Mouse (Mus musculus) limb, embryonic 10.5 days (tissue): ENCODE results near the gene Clk3. TPM values are rescaled to one million over a fixed set of nuclear protein-coding genes. Genes with fewer than 3 reads are reported as not detected.

ENCODE experiments used
- DNase-seq: peaks from one replicate; pipeline ENCODE4 v3.0.0-alpha.2; 2017; ENCODE audit warnings: low spot score
- H3K27ac ChIP-seq: fragments of 300-500 bp; sonication (generic); 2 replicates; pipeline ENCODE4 v1.5.1; 2016; ENCODE audit warnings: mild to moderate bottlenecking
- H3K27me3 ChIP-seq: fragments of 300-500 bp; sonication (generic); 2 replicates; pipeline ENCODE4 v1.6.1; 2016; ENCODE audit warnings: low read depth, mild to moderate bottlenecking; ENCODE audit not compliant: poor library complexity, severe bottlenecking
- H3K36me3 ChIP-seq: fragments of 300-500 bp; sonication (generic); 2 replicates; pipeline ENCODE4 v1.6.1; 2016; ENCODE audit warnings: mild to moderate bottlenecking, moderate library complexity
- H3K4me1 ChIP-seq: fragments of 300-500 bp; sonication (generic); 2 replicates; pipeline ENCODE4 v1.6.1; 2016
- H3K4me3 ChIP-seq: fragments of 300-500 bp; sonication (generic); 2 replicates; pipeline ENCODE4 v1.5.1; 2016; ENCODE audit warnings: mild to moderate bottlenecking, moderate library complexity
- H3K9me3 ChIP-seq: fragments of 300-500 bp; sonication (generic); replicated peaks from 2 replicates; pipeline ENCODE4 v1.6.1; 2016; ENCODE audit warnings: mild to moderate bottlenecking
- WGBS: fragments of 180-500 bp; shearing (Covaris S2); methylation state at CpG from one replicate; pipeline ENCODE4 v1.1.7; 2016; 5-methylcytosine and 5-hydroxymethylcytosine counted together
- polyA plus RNA-seq: library from polyadenylated mRNA; unstranded; fragments of >200 nt; fragmentation: Nextera tagmentation; extraction: Ambion mirVana; gene quantifications from 2 replicates; pipeline ENCODE4 v1.2.1, GENCODE M21; 2016

Gene Clk3
- 93.2 and 95.9 TPM in 2 replicates for polyA plus RNA-seq

- WGBS, result under 1% methylated on average over 93 of the region's 93 CpGs
- Histone ChIP-seq H3K27ac (peak within 1 kb of the TSS; percentile 99), H3K4me3 (peak within 1 kb of the TSS; percentile 90), H3K36me3 (peaks cover 14% of the 10 kb centered on the region), H3K27me3 (peaks cover 6% of the 10 kb centered on the region; the same call in 1 of the 2 replicates), H3K9me3 (no peaks in the 10 kb centered on the region), H3K4me1 (peaks cover 41% of the 10 kb centered on the region)
- DNase-seq, result peak; percentile 73
Observed at GRCm38 (mm10) chr9:57765364-57766351, at the start of gene Clk3. Clk3 (minus strand) TSS chr9:57765860.

DNA sequence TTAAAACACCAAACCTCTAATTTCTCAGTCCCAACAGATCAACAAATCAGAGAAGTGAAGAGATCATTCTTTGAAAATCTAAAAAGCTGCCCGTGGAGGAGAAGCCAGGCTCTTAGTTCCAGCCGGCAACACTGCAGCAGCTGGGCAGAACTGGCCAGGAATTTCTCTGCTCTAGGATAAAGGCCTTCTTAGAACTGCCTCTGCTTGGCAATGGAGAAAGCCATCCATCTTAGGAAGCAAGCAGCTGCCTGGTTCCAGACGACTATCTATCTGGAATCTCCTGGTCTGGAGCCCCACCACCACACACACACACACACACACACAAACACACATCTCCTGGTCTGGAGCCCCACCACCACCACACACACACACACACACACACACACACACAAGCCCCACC, 49.2 kb upstream of the Clk3 start:
- no peaks in the 10 kb centered on the region for H3K27me3 ChIP-seq
- no peaks in the 10 kb centered on the region for H3K9me3 ChIP-seq
- DNase-seq, result no peak
- H3K4me3 ChIP-seq, result no peak overlapping the region
- 16% methylated on average over 3 of the region's 3 CpGs for WGBS
- peaks cover 95% of the 10 kb centered on the region for H3K4me1 ChIP-seq
- peak overlapping the region; percentile 82 for H3K27ac ChIP-seq
- H3K36me3 ChIP-seq, result peaks cover 7% of the 10 kb centered on the region

GRCm38 (mm10) chr9:57814014-57814413, 48.4 kb upstream of the Clk3 start:
- WGBS, result 19% methylated on average over 1 of the region's 1 CpGs
- H3K4me1 ChIP-seq, result peaks cover 100% of the 10 kb centered on the region

DNA sequence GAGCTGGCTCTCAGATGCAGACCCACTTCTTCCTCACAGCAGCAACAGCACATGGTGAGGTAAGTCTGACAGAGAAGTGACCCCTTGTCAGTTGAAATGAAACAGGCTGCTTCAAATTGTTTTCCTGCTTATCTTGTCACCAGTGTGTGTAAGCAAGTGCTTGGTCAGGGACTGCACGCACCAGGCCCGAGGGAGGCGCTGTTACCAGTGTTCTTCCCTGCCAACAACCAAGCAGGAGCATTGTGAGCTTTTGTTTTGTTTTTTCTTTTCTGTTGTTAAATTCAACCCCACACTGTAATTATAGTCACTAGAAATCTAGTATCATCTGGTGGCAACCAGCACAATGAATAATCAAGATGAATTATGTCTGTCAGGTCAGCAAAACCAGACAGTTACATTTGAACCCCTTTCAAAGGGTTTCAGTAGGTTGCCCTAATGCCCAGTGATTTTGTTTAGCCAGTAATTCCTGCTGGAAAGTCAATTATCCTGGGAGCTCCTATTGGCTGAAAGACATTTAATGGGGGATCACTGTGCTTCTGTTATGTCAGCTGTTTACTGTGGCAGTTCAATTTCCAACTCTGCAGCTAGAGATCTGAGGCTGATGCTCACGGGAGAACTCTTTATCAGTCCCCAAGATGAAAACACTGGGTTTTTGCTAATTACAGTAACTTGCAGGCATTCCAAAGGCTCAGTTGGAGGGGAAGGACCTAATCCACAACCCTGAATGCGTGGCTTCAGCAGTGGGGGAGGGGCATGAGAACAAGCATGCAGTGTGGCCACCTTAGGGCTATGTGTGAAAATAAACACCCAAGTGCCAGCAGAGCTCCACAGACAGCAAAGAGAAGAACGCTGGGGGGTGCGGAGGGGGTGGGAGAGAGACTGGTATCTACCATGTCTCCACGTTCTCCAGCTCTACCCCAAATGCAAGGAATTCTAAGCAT, 46.4 kb upstream of the Clk3 start:
- no peaks in the 10 kb centered on the region for H3K27me3 ChIP-seq
- DNase-seq, result no peak
- no peaks in the 10 kb centered on the region for H3K9me3 ChIP-seq
- peak overlapping the region; percentile 11 for H3K4me3 ChIP-seq
- 13% methylated on average over 8 of the region's 8 CpGs for WGBS
- peaks cover 100% of the 10 kb centered on the region for H3K4me1 ChIP-seq
- peak overlapping the region; percentile 78 for H3K27ac ChIP-seq
- H3K36me3 ChIP-seq, result peaks cover 16% of the 10 kb centered on the region

More at GRCm38 (mm10) chr9:57814014-57814413, 48.4 kb upstream of the Clk3 start:
- no peak for DNase-seq
- H3K27ac ChIP-seq, result peak overlapping the region; percentile 27; the same call in 1 of the 2 replicates
- no peaks in the 10 kb centered on the region for H3K9me3 ChIP-seq
- H3K4me3 ChIP-seq, result no peak overlapping the region
- H3K36me3 ChIP-seq, result peaks cover 14% of the 10 kb centered on the region
- H3K27me3 ChIP-seq, result no peaks in the 10 kb centered on the region

- DNase-seq, result no peak
- Histone ChIP-seq H3K27ac (no peak overlapping the region), H3K9me3 (no peaks in the 10 kb centered on the region), H3K36me3 (peaks cover 16% of the 10 kb centered on the region), H3K4me1 (peaks cover 100% of the 10 kb centered on the region), H3K27me3 (no peaks in the 10 kb centered on the region), H3K4me3 (no peak overlapping the region)
- WGBS, result 72% methylated on average over 3 of the region's 3 CpGs
Observed at GRCm38 (mm10) chr9:57810691-57811090, 45.0 kb upstream of the Clk3 start.

GRCm38 (mm10) chr9:57808771-57809310, 43.2 kb upstream of the Clk3 start:
- H3K27ac ChIP-seq, result peak overlapping the region; percentile 83
- H3K4me3 ChIP-seq, result no peak overlapping the region
- no peak for DNase-seq
- H3K27me3 ChIP-seq, result no peaks in the 10 kb centered on the region
- 47% methylated on average over 5 of the region's 5 CpGs for WGBS
- no peaks in the 10 kb centered on the region for H3K9me3 ChIP-seq
- peaks cover 21% of the 10 kb centered on the region for H3K36me3 ChIP-seq
- H3K4me1 ChIP-seq, result peaks cover 97% of the 10 kb centered on the region

DNA sequence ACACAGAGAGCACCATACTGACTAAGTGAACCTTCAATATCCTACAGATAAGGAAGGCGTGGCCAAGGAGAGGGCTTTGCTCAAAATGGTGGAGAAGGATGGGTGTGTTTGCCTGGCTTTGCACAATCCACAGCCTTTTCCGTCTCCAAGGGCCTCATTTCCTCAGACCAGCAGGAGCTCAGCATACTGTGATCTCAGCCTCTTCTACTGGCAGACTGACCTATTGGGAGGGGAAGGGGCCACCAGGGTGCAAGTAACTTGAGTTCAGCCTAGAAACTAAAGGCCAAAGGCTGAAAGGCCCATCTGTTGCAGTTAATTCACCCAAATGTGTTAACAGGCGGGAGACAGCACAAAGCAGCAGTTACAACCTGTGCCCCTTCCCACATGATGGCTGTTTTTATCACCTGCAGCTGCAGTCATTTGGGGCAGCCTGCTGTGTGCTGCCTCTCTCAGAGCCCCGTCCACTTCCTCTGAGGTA, 41.6 kb upstream of the Clk3 start:
- WGBS, result 27% methylated on average over 4 of the region's 4 CpGs
- peak; percentile 72 for DNase-seq
- Histone ChIP-seq H3K36me3 (peaks cover 34% of the 10 kb centered on the region), H3K27ac (peak overlapping the region; percentile 83), H3K9me3 (no peaks in the 10 kb centered on the region), H3K4me1 (peaks cover 96% of the 10 kb centered on the region), H3K27me3 (no peaks in the 10 kb centered on the region), H3K4me3 (peak overlapping the region; percentile 14; the same call in 1 of the 2 replicates)

- no peak overlapping the region for H3K4me3 ChIP-seq
- H3K9me3 ChIP-seq, result no peaks in the 10 kb centered on the region
- no peak for DNase-seq
- no peaks in the 10 kb centered on the region for H3K27me3 ChIP-seq
- WGBS, result 32% methylated on average over 1 of the region's 1 CpGs
- peaks cover 85% of the 10 kb centered on the region for H3K4me1 ChIP-seq
- peaks cover 46% of the 10 kb centered on the region for H3K36me3 ChIP-seq
- H3K27ac ChIP-seq, result peak overlapping the region; percentile 83
Observed at GRCm38 (mm10) chr9:57806066-57806481, 40.4 kb upstream of the Clk3 start.

DNA sequence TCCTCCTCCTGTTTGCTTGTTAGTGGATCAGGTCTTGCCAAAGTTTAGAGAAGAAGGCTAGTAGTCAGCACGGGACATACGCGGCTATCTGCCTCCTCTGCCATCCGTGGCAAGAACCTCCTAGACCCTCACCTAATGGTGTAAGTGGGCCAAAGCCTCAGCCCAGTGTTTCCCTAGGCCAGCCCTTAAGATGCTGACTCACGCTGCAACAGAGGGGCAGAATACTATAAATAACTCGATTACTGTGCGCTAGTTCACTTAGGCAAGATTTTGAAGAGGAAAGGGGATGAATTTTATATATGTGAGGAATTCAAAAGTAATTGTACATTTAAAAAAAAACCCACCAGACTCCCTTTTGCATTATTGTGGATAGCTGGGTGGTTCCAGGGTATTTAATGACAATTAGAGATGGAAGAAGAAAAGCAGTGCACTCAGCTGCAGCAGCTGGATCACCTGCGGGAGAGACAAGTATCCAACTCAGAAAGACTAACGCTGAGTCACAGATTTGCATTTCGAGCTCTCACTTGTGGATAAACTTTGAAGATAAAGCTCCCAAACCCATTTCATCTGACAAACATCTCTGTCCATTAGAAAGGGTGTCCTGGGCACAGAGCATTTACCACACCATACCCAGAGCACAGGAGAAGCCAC, 39.6 kb upstream of the Clk3 start:
- Histone ChIP-seq H3K27ac (no peak overlapping the region), H3K36me3 (peaks cover 50% of the 10 kb centered on the region), H3K9me3 (no peaks in the 10 kb centered on the region), H3K27me3 (no peaks in the 10 kb centered on the region), H3K4me3 (no peak overlapping the region), H3K4me1 (peaks cover 83% of the 10 kb centered on the region)
- 68% methylated on average over 10 of the region's 10 CpGs for WGBS
- DNase-seq, result no peak

DNA sequence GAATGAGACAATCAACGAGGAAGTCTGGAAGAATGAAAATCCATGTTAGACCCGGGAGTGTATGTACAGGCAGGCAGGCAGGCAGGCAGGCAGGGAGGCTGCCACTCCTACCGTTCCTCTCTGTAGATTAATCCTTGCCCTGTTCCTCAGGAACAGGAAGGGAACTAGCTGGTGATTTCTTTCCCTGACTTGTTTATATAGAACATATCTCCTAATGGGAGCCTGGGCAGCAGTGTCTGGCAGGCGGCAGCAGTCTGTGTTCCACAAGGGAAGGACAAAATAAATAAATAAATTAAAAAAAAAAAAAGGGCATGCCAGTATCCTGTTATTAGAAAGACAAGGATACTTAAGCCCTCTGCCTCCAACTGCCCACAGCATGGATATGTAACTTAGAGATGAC, 38.2 kb upstream of the Clk3 start:
- Histone ChIP-seq H3K27me3 (no peaks in the 10 kb centered on the region), H3K4me1 (peaks cover 82% of the 10 kb centered on the region), H3K36me3 (peaks cover 46% of the 10 kb centered on the region), H3K27ac (peak overlapping the region; percentile 12; the same call in 1 of the 2 replicates), H3K9me3 (no peaks in the 10 kb centered on the region), H3K4me3 (no peak overlapping the region)
- DNase-seq, result no peak
- 7% methylated on average over 4 of the region's 4 CpGs for WGBS

GRCm38 (mm10) chr9:57803047-57803446, 37.4 kb upstream of the Clk3 start:
- peaks cover 46% of the 10 kb centered on the region for H3K36me3 ChIP-seq
- H3K9me3 ChIP-seq, result no peaks in the 10 kb centered on the region
- H3K27me3 ChIP-seq, result no peaks in the 10 kb centered on the region
- H3K4me3 ChIP-seq, result no peak overlapping the region
- 8% methylated on average over 3 of the region's 3 CpGs for WGBS
- peak overlapping the region; percentile 12; the same call in 1 of the 2 replicates for H3K27ac ChIP-seq
- no peak for DNase-seq
- H3K4me1 ChIP-seq, result peaks cover 82% of the 10 kb centered on the region
